13 mouse cellular contexts compared by ENCODE assay signal in the genomic region with DNA sequence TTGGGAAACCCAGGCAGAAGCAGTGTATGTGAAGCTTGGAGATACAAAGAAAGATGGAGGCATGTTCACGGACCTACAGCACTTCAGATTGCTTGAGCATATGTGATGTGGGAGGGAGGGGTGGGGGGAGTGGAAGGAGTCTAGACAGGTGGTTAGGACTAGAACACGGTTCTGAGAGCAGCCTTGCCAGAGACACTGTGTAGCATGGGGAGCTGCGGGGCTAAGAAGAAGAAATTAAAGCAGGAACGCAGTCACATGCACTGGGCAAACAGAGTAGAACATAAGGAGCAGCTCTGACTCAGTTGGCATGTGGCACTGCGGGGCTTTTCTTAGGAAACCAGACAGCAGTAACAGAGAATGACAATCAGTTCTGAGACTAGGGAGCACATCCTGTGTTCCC. TPM values are rescaled to one million over a fixed set of nuclear protein-coding genes. Genes with fewer than 3 reads are reported as not detected.
DNase-seq lines count a peak whose midpoint lies in the region; ATAC-seq lines count a peak whose summit lies in the region.
"Had no signal": no experiment of that assay in that cellular context is flagged by ENCODE, and none has a peak within 500 bp of the region (broad histone marks: within the 10 kb centered on the region; RNA-seq: fewer than 3 reads in every experiment).

No protein-coding gene starts in this region.

- ATAC-seq in forebrain, embryonic 14.5 days: peak; percentile 69; the same call in 1 of the 2 replicates
- ATAC-seq: liver, postnatal 0 days had no signal

- H3K9ac ChIP-seq in forebrain, embryonic 14.5 days (ENCODE audit: low read length): no peak overlapping the region
- H3K9ac ChIP-seq: embryonic facial prominence, embryonic 12.5 days; liver, postnatal 0 days had no signal

- 71% methylated on average over 5 of the region's 5 CpGs for WGBS in forebrain, embryonic 14.5 days

- peaks cover 2% of the 10 kb centered on the region; the same call in 1 of the 2 replicates for H3K4me1 ChIP-seq in forebrain, embryonic 14.5 days (ENCODE audit: control insufficient read depth, insufficient read depth, low read length)
- H3K4me1 ChIP-seq: embryonic facial prominence, embryonic 12.5 days had no signal

- H3K4me2 ChIP-seq in forebrain, embryonic 14.5 days (ENCODE audit: low read length): no peak overlapping the region
- H3K4me2 ChIP-seq: embryonic facial prominence, embryonic 12.5 days had no signal

- H3K9me3 ChIP-seq in forebrain, embryonic 14.5 days (replicated peaks; ENCODE audit: control insufficient read depth, low read length): no peaks in the 10 kb centered on the region
- H3K9me3 ChIP-seq: embryonic facial prominence, embryonic 12.5 days; limb, embryonic 10.5 days had no signal

- H3K4me3 ChIP-seq in forebrain, embryonic 14.5 days (ENCODE audit: low read depth, low read length): no peak overlapping the region
- H3K4me3 ChIP-seq: embryonic facial prominence, embryonic 12.5 days; limb, embryonic 10.5 days had no signal

- H3K27ac ChIP-seq in forebrain, embryonic 14.5 days (ENCODE audit: low read depth, low read length): 0 out of 2 replicates have a peak overlapping the region, but pooled peaks have one; percentile 17
- H3K27ac ChIP-seq: embryonic facial prominence, embryonic 12.5 days; limb, embryonic 10.5 days had no signal

- no peaks in the 10 kb centered on the region for H3K27me3 ChIP-seq in forebrain, embryonic 14.5 days (replicated peaks; ENCODE audit: control insufficient read depth, insufficient read depth, low read length)
- H3K27me3 ChIP-seq: embryonic facial prominence, embryonic 12.5 days had no signal

- peak; percentile 66 for DNase-seq in cerebellum, adult 9-10 months
- peak; percentile 51 for DNase-seq in forebrain, embryonic 14.5 days (ENCODE audit: low spot score)
- peak; percentile 38 for DNase-seq in layer of hippocampus, adult 9-10 months (ENCODE audit: low spot score)
- DNase-seq in right cerebral cortex, postnatal 10 days (ENCODE audit: low spot score in 2 of 2): peak; percentile 78 to 90
- DNase-seq in kidney, adult 9 months: no peak
- DNase-seq in urinary bladder, postnatal 14 days (ENCODE audit: low spot score): no peak
- DNase-seq in kidney, postnatal 10 days: no peak
- DNase-seq: gastrocnemius, postnatal 10 days; kidney, adult 11 months; liver, postnatal 0 days had no signal

- H3K36me3 ChIP-seq in forebrain, embryonic 14.5 days (ENCODE audit: control insufficient read depth, insufficient read depth, low read length): no peaks in the 10 kb centered on the region
- H3K36me3 ChIP-seq: embryonic facial prominence, embryonic 12.5 days; limb, embryonic 10.5 days had no signal

RNA-seq across cellular contexts. Expression of a gene that starts 40.4 kb away (rescaled TPM):
- 153 and 183 TPM in 2 replicates for polyA plus RNA-seq in forebrain, embryonic 14.5 days (2014; fragmentation: Nextera tagmentation; extraction: Ambion mirVana)
- polyA plus RNA-seq: heart, postnatal 0 days had no signal

Comparison
In these comparisons a context has a peak if more than half of its experiments do, and no peak if none do; other contexts are left out.
1. DNase-seq: peak in cerebellum, adult 9-10 months (single experiment), forebrain, embryonic 14.5 days (single experiment), layer of hippocampus, adult 9-10 months (single experiment) and right cerebral cortex, postnatal 10 days (2 of 2); none in kidney, adult 9 months (single experiment), urinary bladder, postnatal 14 days (single experiment) and kidney, postnatal 10 days (single experiment).